Mouse (Mus musculus) natural killer cell, adult 2 months (primary cell): ENCODE data around the gene H2-Ob.

Experiments used
- DNase-seq, 2 experiments: peaks; one replicate each; pipeline ENCODE4 v3.0.0; 2022; ENCODE audit warnings: low spot score in 2 of 2

Gene H2-Ob

DNA sequence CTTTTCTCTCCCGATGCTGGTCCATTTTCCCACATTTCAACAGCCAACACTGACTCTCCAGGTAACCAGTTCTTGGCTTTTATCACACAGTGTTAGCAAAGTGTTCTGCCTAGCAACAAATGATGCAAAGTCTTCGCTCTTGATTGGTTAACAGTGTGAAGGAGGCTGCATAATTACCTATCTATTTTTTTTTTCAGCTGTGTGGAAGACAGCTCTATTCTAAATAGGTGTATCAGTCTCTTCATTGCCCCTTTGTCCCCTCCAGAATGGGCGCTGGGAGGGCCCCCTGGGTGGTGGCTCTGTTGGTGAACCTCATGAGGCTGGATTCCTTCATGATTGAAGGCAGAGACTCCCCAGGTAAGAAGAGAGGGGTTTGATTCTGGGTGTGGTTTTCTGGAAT, at the start of gene H2-Ob:
Gene H2-Ob (plus strand): TSS at position 198 of the 400 bp plus-strand sequence.
- peak; percentile 72 to 82 for DNase-seq

DNA sequence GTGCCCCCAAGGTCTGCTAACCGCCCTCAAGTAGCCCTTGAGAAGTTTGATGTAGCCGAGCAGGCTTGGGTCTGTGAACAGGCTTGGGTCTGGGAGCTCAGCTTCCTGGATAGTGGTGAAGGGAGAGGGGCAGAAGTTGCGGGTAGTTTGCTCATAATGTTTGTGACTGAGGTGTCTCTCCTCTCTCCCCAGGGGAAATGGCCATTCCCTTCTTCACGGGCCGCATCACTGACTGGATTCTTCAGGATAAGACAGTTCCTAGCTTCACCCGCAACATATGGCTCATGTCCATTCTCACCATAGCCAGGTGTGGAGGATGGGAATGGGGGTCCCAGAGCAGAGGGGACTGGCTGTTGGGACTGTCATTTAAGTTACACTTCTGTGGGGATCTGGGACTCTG, 49.7 kb upstream of the H2-Ob start:
- DNase-seq, result no peak

DNA sequence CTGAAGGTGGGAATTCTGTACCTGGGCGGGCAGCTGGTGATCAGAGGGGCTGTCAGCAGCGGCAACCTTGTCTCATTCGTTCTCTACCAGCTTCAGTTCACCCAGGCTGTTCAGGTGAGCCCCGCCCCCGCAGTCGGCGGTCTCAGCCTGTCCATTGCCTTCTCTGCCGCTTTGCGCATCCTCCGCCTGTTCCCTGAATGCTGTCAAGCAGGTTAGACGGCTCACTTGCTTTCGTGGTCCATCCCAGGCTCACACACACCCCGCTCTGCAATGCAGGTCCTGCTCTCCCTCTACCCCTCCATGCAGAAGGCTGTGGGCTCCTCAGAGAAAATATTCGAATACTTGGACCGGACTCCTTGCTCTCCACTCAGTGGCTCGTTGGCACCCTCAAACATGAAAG, 45.9 kb upstream of the H2-Ob start:
- no peak for DNase-seq

DNA sequence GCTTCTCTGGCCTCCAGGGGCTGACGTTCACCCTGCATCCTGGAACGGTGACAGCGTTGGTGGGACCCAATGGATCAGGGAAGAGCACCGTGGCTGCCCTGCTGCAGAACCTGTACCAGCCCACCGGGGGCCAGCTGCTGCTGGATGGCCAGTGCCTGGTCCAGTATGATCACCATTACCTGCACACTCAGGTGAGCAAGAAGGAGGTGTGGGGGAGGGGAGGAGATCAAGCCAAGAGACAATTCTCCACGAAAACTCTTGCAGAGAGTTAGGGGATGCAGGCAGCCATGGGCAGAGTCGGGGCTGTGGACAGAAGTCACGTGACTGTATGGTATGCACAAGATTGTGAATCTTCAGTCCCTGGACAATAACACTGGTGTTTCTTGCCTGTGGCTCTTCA, 45.2 kb upstream of the H2-Ob start:
- DNase-seq, result no peak

DNA sequence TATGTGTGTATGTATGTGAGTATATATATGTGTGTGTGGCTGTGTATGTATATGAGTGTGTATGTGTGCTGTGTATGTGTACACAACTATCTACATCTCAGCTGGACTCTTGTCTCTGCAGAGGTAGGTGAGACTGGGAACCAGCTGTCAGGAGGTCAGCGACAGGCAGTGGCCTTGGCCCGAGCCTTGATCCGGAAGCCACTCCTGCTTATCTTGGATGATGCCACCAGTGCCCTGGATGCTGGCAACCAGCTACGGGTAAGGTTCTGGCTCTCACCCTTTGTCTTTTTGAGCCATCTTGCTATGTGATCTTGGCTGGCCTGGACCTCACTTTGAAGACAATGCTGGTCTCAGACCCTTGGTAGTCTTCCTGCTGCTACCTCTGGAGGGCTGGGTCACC, 44.0 kb upstream of the H2-Ob start:
- DNase-seq, result no peak

DNA sequence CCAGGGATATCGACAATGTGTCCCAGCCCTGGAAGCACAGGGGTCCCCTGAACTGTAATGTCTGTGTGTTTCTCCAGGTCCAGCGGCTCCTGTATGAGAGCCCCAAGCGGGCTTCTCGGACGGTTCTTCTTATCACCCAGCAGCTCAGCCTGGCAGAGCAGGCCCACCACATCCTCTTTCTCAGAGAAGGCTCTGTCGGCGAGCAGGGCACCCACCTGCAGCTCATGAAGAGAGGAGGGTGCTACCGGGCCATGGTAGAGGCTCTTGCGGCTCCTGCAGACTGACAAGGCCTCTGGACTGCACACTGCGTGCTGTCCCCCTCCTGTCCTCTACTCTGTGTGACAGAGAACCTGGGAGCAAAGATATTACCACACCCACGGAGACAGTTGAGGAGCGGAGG, 42.2 kb upstream of the H2-Ob start:
- peak; percentile 70 to 77 for DNase-seq

DNA sequence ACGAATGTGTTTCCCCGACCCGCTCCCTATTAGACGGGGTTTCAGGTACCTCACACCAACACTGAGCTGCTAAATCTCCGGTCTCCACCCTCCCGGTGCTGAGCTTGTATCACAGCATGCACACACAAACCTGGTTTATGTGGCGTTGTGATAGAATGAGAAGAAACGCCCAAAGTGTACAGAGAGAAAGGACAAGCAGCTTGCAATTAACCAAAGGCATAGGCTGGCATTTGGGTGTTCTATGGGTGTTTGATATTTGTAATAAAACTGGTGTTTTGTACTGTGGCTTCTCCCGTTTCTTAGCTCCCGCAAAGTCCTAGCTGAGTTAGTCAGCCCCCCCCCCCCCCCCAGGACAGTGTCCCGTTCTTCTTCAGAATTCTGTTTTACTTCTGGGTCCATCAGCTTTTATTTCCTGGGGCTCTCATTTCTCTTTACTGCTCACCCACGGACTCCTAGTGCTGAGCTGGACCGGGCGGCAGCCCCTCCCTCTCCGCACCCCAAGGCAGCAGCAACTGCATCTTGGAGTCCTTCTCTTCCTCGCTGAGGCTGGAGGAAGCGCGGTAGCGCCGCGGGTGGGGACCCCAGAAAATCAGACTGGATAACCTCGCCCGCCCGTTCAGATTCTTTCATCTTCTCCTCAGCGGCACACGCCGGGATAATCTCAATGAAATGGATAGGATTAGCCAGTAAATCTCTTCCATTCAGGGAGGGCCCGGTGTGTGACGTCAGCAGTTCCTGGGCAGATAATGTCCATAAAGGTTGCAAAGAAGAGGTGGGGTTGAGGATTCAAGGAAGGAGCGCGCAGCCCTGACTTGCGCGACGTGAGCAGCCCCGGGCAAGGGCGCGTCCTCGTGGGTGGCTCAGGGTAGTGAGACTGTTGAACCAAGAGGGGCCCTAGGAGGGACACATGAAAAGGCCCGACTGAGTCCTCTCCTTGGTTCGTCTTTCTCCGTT, 41.5 kb upstream of the H2-Ob start, which contains the start of gene Psmb8:
Gene Psmb8 (plus strand): TSS at position 781 of the 954 bp plus-strand sequence.
- DNase-seq, result peak; percentile 87 to 90

DNA sequence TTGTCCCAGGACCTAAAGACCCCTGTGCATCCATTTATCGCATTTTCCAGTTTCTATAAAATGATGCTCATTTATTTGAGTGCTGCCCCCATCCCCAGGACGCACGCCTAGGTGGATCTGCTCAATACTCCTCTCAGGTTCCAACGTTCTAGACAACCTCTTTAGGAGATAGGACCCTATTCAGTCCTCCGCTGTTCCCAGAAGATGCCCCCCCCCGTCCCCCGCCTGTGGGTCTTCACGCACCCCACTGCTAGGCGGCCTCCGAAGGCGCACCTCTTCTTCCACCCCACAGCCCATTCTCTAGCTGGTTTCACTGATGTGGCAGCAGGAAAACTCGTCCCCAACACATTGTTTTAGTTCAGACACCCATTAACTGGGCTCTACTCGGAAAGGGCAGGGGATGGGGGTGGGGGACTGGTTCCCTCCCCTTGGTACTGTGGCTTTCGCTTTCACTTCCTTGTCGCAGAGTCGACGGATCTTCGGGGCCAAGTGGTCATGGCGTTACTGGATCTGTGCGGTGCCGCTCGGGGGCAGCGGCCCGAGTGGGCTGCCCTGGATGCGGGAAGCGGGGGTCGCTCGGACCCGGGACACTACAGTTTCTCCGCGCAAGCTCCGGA, 40.7 kb upstream of the H2-Ob start:
- peak; percentile 79 to 83 for DNase-seq

DNA sequence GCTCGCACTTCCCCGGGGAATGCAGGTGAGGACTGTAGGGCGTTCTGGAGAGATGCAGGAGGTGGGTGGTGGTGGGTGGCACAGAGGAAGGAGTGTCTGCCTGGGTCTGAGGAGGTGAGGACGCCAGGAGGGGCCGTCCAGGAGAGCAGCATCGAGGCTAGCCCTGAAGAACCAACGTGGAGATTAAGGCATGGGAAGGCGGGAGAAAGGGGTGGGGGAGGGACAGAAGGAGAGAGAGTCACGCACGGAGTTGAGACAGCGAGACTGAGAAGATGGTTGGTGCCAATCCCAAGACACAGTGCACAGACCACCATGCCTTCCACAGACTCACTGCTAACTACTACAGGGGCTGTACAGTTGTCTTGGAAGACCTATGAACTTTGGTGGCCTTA, 40.2 kb upstream of the H2-Ob start:
- DNase-seq, result no peak

DNA sequence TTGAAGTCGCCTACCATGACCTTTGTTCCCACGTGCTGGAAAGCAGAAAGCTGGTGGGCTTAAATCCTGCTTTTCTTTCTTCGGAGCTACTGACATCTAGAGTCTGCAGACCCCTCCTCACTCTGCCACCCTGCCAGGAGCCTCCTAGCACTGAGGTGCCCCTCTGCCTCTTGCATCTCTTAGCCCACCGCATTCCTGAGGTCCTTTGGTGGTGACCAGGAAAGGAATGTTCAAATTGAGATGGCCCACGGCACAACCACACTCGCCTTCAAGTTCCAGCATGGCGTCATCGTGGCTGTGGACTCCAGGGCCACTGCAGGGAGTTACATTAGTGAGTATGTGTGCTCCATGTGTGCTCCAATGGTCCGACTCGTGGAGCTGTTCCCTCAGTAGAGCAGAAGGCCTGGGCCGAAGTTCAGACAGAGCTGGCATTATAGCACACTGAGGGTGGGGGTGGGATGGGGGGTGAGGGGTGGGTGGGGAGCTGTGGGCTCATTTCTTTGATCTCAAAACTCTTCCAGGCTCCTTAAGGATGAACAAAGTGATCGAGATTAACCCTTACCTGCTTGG, 39.6 kb upstream of the H2-Ob start:
- DNase-seq, result no peak

DNA sequence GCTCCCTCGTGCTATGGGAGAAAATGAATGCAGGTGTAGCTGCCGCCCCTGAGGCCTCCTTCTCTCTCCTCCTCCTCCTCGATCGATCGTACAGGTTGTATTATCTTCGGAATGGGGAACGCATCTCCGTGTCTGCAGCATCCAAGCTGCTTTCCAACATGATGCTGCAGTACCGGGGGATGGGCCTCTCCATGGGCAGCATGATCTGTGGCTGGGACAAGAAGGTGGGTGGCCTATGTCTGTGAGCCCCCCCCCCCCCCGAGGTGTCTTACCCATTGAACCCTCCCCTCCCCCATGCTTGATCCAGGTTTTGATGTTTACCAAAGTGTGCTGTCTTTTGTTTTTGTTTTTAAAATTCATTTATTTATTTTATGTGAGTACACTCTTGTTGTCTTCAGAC, 38.7 kb upstream of the H2-Ob start:
- DNase-seq, result no peak

DNA sequence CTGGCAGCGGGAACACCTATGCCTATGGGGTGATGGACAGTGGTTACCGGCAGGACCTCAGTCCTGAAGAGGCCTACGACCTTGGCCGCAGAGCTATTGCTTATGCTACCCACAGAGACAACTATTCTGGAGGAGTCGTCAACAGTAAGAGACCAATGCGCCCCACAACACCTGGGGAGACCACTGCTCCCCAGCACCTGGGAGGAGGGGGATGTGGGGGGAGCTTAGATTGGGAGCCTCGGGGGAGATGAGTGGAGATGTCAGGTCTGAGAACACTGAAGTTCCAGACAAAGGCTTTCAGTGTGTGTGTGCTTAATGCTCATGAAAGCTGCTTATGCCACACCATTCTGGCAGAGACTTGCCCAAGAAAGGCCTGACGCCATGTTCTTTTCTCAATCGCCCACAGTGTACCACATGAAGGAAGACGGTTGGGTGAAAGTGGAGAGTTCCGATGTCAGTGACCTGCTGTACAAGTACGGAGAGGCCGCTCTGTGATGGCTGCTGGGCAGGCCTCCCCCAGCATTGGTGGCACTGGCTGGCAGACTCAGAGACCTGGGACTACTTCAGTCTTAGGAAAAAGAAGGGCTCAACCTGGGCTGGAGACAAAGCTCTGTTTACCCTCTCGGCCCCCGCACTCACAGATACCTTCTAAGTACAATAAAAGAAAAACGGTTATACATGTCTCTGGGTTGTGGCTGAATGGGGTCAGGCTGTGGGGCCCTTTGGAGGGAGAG, 37.8 kb upstream of the H2-Ob start:
- DNase-seq, result no peak

DNA sequence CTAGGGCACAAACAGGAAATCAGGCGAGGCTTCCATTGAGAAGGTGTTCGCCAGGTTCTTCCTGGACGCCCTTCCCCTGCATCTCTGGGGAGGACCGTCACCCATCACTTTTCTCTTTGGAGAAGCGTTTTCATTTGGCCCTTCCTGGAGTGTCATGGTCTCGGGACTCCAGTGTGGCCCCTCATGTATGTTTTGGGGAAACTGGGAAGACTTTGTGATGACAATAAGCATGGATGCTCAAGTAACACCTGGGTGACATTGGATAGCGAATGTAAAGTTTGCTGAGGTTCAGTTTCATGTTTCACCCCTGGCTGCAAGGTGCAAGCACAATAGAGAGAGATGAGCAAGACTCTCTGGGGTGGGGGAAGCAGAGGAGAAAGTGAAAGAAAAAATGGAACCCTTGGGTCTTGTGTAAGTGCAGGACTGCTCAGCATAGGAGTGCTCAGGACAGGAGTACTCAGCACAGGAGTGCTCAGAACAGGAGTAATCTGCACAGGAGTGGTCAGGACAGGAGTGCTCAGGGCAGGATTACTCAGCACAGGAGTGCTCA, 37.1 kb upstream of the H2-Ob start:
- no peak for DNase-seq

DNA sequence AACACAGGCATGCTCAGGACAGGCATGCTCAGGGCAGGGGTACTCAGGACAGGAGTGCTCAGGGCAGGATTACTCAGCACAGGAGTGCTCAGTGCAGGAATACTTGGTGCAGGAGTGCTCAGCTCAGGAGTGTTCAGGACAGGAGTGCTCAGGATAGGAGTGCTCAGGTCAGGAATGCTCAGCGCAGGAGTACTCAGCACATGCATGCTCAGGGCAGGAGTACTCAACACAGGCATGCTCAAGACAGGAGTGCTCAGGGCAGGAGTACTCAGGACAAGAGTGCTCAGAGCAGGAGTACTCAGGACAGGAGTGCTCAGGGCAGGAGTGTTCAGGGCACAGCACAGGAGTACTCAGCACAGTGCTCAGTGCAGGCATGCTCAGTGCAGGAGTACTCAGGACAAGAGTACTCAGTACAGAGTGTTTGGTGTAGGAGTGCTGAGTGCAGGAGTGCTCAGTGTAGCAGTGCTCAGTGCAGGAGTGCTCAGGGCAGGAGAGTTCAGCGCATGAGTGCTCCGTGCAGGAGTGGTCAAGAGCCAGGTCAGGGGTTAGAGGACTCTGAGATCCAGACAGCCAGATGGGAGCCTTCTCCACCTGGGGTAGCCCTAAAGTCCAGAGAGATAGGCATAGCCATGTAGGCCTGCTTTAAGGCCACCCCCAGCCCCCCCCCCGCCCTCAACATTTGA, 35.8 kb upstream of the H2-Ob start:
- DNase-seq, result no peak

DNA sequence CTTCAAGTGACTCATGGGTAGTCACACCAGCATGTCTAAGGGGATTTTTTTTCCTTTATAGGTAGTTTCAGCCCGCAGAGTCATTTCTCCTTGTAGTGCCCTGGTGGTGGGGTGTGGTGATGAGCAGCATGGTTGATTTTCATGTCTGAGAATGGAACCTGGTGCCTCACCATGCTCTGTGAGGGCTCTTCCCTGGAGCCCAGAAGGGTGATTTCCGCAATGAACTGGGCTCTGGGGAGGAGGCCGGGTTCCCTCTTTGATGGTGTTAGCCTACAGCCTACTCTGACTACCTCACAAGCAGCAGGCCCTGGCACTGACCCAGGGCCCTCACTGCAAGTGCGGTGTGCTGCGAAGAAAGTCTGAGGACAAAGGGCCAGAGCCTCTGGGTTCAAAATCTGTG, 35.3 kb upstream of the H2-Ob start, which contains the start of gene Tap2:
Gene Tap2 (plus strand): TSS at position 84 of the 400 bp plus-strand sequence.
- DNase-seq, result peak; percentile 38 to 48

DNA sequence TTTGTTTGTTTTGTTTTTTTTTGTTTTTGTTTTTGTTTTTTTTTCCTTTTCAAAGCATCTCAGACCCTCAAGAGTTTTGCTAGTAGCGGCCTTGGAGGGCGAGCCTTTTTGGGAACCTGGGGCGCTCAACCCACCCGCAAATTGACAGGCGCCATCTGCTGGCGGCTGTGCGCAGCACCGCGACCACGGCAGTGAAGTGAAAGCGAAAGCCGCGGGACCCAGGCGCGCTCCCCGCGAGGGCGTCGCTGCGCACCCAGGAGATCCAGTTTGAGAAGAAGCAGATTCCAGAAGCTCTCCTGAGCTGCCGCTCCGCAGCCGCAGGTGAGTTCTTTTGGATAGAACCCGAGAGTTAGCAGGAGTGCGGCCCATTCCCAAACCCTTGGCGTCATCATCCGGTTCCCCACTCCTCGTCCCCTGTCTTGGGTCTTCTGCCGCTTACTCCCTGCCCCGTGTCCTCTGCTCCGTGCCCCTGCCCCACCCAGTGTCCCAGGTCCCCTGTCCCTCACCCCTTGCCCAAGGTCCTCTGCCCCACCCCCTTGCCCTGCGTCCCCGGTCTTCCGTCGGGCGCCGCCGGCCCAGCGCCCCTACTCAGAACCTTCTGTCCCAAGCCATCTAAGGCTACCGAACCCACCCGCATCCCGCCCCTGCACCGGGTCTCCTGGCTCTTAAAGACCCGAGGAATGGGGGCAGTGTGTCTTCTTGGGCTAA, 34.2 kb upstream of the H2-Ob start:
- peak; percentile 86 to 89 for DNase-seq

DNA sequence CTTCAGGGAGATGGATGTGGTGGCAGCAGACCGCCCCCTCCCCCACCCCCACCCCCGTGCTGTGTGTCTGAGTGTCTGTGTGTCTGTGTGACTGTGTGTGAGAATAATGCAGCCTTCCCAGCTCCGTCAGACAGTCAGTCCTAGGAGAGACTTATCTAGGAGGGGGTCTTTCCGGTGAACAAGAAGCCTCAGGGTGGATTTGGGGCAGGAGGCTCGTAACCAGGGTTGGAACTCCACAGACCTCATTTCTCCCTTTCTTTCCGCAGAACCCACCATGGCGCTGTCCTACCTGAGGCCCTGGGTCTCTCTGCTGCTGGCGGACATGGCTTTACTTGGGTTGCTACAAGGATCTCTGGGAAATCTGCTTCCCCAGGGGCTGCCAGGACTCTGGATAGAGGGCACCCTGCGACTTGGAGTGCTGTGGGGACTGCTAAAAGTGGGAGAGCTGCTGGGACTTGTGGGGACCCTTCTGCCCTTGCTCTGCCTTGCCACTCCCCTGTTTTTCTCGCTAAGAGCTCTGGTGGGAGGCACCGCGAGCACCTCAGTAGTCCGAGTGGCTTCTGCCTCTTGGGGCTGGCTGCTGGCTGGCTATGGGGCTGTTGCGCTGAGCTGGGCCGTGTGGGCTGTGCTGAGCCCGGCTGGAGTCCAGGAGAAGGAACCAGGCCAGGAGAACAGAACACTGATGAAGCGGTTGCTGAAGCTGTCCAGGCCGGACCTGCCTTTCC, 33.5 kb upstream of the H2-Ob start:
- no peak for DNase-seq

DNA sequence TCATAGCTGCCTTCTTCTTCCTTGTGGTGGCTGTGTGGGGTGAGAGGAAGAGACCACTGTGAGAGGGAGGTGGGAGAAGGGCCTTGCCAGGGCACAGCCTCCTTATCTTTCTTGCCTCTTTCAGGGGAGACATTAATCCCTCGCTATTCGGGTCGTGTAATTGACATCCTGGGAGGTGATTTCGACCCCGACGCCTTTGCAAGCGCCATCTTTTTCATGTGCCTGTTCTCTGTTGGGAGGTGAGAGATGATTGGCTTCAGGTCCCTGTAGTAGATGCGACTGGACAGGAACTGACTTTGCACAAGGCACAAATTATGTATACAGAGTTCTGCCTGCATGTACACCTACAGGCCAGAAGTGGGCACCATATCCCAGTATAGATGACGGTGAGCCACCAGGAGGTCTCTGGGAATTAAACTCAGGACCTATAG, 32.9 kb upstream of the H2-Ob start:
- DNase-seq, result peak; percentile 60 to 64

DNA sequence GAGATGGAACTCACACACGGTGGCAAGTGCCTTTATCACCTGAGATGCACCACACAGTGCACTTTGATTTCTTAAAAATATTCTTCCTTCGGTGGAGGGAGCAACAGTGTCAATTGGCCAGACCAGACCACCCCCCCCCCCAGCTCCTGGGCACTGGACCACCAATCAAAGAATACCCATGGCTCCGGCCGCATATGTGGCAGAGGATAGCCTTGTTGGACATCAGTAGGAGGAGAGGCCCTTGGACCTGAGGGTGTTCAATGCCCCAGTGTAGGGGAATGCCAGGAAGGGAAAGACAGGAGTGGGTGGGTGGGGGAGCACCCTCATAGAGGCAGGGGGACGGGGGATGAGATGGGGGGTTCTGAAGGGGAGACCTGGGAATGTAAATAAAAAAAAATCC, 32.0 kb upstream of the H2-Ob start:
- no peak for DNase-seq

DNA sequence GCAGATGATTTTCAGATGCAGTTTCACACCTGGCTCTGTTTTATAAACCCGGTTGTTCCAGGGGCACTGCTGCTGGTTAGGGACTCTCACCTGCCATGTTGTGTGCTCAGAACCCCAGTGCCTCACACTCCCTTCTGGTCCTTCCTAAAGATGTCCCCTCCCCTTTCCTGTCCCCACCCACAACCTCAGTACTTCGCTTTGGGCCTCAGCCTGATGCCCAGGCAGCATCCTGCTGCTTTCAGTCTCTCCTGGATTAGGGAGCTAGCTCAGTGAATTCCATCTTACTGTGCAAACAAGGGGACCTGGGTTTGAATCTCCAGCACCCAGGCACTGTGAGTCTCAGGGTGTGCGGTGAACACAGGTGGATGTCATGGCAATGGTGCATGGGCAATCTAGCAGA, 31.2 kb upstream of the H2-Ob start:
- no peak for DNase-seq
